Mouse (Mus musculus) myocyte (in vitro differentiated cells): ENCODE data around the gene Fcmr.

Experiments
- MAX ChIP-seq: IDR thresholded peaks from one replicate; pipeline ENCODE4 v1.6.1; 2011; ENCODE audit warnings: low read depth, mild to moderate bottlenecking, control low read depth
- MYOD1 ChIP-seq, 3 experiments: IDR thresholded peaks; one replicate each; pipeline ENCODE4 v1.6.1; 2011; ENCODE audit warnings: control low read depth in 2 of 3, low read depth in 2 of 3, mild to moderate bottlenecking in 2 of 3, moderate library complexity in 1 of 3; ENCODE audit not compliant: insufficient read length in 2 of 3, control insufficient read depth in 1 of 3
- MYOG ChIP-seq, 3 experiments: IDR thresholded peaks; one replicate each; pipeline ENCODE4 v1.6.1; 2011; ENCODE audit warnings: control low read depth in 2 of 3, low read depth in 2 of 3, mild to moderate bottlenecking in 2 of 3; ENCODE audit not compliant: insufficient read length in 2 of 3, control insufficient read depth in 1 of 3, insufficient read depth in 1 of 3
- POLR2A ChIP-seq: IDR thresholded peaks from one replicate; pipeline ENCODE4 v1.6.1; 2011; ENCODE audit warnings: low read depth, mild to moderate bottlenecking, control low read depth, moderate library complexity; ENCODE audit not compliant: insufficient read length
- POLR2AphosphoS2 ChIP-seq: IDR thresholded peaks from one replicate; pipeline ENCODE4 v1.6.1; 2011; ENCODE audit warnings: low read depth, control low read depth; ENCODE audit not compliant: insufficient read length
- TCF12 ChIP-seq: IDR thresholded peaks from one replicate; pipeline ENCODE4 v1.6.1; 2011; ENCODE audit warnings: mild to moderate bottlenecking, control low read depth; ENCODE audit not compliant: poor library complexity, insufficient read depth, severe bottlenecking
- TCF3 ChIP-seq: IDR thresholded peaks from one replicate; pipeline ENCODE4 v1.6.1; 2011; ENCODE audit warnings: low read depth, control low read depth; ENCODE audit not compliant: insufficient read length
- USF1 ChIP-seq: IDR thresholded peaks from one replicate; pipeline ENCODE4 v1.6.1; 2011; ENCODE audit warnings: low read depth, mild to moderate bottlenecking, control low read depth, moderate library complexity

GRCm38 (mm10) chr1:130864741-130865140, 728 bp upstream of the Fcmr start:
- no peak for TF ChIP-seq MYOG (IDR thresholded peaks at IDR 0.05; ENCODE audit: control insufficient read depth in 1 of 3, insufficient read depth in 1 of 3, insufficient read length in 2 of 3, low read depth in 2 of 3)
- no peak for TF ChIP-seq POLR2A
- no peak for TF ChIP-seq MYOD1 (IDR thresholded peaks at IDR 0.05; ENCODE audit: control insufficient read depth in 1 of 3, insufficient read length in 2 of 3, low read depth in 2 of 3)
- TF ChIP-seq MAX, result no peak
- TF ChIP-seq USF1, result no peak
- TF ChIP-seq TCF3, result no peak
- TF ChIP-seq POLR2AphosphoS2, result no peak
- no peak for TF ChIP-seq TCF12
